Mouse (Mus musculus) left cerebral cortex, postnatal 14 days (tissue): ENCODE data around the gene Gm17490. TPM values are rescaled to one million over a fixed set of nuclear protein-coding genes. Genes with fewer than 3 reads are reported as not detected.
"Not testable (repeated sequence)": the region's sequence is repeated elsewhere in the genome, so short reads cannot be mapped to it uniquely, and the experiment has no call there.

Experiments
- DNase-seq, 2 experiments: peaks; one replicate each; pipeline ENCODE4 v3.0.0; 2021 to 2022; ENCODE audit warnings: low spot score in 2 of 2, mixed read lengths in 1 of 2
- intact Hi-C: fragments of 180-260 bp; cut with DNase I; formaldehyde crosslinking; loops from one replicate; pipeline ENCODE4 v1.15.1; 2025
- total RNA-seq, 2 experiments: library from RNA; stranded (reverse); gene quantifications; 2 replicates each; pipeline ENCODE4 v1.2.3; 2021

Gm17490 gene
- total RNA-seq, 2 experiments from 2014 or later: not detected

DNA sequence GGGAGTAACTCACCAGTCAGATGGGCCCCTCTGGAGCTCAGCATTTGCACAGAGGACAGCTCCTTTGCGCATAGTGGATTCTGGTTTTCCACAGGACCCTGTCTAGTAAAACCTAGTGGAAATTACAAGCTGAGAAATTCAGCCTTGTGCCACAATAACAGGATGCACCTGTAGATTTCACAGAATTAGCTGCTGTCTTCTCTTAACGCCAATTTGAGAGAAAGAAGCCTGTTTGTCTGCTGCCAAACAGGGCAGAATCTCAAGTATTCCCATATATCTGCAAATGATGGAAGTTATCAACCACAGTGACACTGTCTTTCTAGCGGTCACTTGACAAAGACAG, 10.0 kb upstream of the Gm17490 start:
- intact Hi-C loops: no loop called here
- DNase-seq: no peak

DNA sequence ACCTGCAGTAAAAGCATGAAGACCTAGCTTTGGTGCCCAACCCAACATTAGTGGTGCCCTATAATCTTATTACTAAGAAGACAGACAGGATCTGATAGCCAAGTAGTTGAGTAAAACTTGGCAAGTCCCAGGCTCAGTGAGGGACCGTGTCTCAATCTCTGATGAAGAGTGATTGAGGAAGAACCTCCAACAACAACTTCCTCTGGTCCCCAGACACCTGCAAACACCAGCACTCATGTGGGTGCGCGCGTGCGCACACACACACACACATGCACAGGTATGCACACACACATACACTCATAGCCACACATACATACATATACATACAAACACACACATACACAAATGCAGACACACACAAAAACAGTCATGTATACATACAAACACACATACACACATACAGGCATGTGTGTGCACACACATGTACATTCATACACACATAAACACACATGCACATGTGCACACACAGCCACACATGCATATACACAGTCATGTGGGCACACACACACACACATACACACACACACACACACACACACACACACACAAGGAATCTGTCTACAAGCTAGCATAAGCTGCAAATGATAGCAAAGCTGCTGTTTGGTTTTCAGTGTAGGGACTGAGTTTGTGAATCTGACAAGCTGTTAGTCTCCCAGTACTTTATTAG, 9.5 kb upstream of the Gm17490 start:
- DNase-seq: no peak
- intact Hi-C loops: no loop called here

DNA sequence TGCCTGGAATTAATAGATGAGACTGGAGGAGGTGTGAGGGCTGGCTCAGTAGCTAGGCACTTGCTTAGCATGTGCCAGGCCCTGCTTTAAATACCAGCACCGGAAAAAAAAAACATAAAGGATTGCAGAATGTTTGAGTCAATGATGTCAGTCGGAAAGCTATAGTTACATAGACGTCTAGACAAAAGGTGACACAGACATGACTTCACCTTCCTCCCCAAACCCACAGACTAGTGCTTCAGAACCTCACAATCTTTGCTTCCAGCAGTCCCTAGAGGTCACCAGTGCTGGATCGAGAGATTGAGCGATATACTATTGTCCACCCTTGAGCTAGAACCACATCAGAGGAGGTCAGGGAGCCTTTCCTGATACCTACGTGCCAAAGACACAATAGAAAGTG, 9.0 kb upstream of the Gm17490 start:
- intact Hi-C loops: no loop called here
- no peak for DNase-seq

DNA sequence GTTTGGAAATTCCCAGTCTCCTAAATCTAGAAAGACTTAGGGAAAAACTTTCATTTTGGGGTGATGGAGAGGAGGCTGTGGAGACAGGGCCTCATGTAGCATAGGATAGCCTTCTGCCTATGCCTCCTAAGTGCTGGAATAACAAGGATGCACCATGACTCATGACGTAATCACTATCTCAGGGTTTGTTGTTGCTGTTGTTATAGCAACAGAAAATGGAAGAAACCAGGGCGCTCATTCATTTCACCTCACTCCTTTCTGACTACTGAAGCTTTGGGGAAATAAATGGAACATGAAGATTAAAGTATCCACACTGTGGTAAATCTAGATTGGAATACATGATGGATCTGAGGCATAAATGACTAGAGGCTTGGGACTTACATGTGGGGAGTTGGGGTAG, 2.3 kb downstream of the Gm17490 start:
- DNase-seq: no peak
- intact Hi-C loops: no loop called here

DNA sequence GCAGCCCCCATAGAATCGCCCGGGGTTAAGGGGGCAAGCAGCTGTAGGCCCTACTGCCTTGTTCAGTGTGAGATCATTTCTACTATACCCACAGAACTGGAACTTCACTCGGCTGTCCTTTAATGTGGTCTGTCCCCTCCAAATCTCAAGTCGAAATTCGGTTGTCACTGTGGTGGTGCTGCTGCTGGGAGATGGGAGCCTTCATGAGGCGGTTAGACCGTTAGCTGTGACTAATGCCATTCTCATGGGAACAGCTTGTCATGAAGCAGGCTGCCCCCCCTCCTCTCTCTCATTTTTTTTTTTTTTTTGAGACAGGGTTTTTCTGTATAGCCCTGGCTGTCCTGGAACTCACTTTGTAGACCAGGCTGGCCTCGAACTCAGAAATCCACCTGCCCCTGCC, 2.9 kb downstream of the Gm17490 start:
- DNase-seq: no peak
- intact Hi-C loops: no loop called here

DNA sequence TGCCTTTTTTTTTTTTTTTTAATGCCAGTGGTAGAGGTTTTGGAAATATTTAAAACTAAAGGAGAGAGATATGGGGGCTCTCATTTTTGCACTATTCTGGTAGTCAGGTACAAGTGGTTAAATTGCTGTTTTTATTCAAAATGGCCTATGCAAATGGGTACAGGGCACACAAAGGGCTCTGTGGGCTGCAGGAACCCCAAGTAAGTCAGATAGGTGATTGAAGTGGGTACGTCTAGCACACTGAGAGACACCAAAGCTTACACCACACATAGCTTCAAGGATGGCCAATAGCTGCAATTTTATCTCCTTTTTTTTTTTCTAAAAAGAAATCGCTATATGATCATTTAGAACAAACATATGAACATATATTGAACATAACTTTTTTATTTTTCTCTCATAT, 6.5 kb downstream of the Gm17490 start:
- intact Hi-C loops: no loop called here
- DNase-seq: no peak

DNA sequence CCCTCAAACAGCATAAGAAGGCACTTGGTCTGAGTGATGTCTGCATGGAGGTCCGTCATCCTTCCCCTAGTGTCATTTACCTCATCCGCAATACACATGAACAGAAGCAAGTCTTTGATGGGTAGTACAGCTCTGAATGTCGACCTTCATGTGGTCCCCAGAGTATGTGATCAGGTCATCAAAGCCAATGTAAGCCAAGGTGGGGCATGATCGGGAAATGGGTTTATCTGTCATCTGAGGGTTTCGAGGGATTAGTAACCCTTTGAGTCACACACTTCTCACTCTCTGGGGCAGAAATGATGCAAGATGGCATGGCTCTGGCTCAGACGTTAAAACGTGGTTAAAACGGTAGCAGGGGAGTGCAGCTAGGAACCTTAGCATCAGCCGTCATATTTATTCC, 9.2 kb downstream of the Gm17490 start:
- DNase-seq: no peak
- intact Hi-C loops: no loop called here

DNA sequence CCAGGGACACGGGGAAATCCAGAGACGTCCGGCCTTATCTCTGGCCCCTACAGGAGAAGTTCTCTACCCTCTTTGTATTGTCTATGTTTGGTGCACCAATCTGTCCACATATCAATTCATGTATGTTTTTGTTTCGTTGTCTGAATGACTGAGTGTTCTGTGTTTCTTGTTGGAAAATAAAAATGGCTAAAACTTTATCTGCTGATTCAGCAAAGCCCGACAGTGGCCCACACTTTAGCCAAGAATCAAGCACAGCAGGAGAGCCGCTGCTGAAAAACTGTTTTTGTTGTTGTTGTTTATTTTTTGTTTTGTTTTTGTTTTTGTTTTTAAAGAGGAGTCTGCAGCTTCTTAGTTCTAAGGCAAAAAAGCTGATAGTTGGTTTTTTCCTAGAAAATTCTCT, 13.1 kb downstream of the Gm17490 start:
- intact Hi-C loops, DNase-seq: not testable (repeated sequence)

DNA sequence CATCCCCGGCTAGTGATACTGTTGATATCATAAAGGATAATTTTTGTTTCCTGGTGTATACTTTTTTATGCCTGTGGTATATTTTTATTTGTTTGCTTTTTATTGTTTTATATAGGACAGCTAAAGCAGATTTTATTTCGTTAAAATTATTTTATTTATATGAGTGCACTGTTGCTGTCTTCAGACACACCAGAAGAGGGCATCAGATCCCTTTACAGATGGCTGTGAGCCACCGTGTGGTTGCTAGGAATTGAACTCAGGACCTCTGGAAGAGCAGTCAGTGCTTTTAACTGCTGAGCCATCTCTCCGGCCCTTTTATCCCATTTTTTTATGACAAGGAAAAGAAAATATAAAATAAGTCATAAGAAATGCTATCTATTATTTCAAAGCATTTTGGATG, 19.3 kb downstream of the Gm17490 start:
- DNase-seq: not testable (repeated sequence)
- intact Hi-C loops: loop anchor here (10.0 kb wide), 1 partner anchor 158 kb away; no protein-coding TSS in a partner anchor

DNA sequence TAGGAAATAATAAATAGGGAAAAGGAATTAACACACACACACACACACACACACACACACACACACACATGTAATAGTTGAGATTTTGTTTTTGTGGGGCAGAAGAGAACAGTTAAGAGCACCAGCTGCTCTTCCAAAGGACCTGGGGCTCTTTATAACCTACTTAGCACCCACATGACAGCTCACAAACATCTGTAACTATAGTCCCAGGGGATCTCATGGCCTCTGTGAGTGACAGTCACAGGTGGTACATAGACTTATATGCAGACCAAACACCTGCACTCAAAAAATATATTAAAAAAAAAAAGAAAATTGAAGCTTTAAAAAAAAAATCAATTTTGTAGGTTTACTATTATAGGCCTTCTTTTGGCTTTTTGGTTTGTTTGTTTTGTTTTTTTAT, 21.2 kb downstream of the Gm17490 start:
- DNase-seq: no peak
- intact Hi-C loops: loop anchor here (10.0 kb wide), 1 partner anchor 160 kb away; no protein-coding TSS in a partner anchor

DNA sequence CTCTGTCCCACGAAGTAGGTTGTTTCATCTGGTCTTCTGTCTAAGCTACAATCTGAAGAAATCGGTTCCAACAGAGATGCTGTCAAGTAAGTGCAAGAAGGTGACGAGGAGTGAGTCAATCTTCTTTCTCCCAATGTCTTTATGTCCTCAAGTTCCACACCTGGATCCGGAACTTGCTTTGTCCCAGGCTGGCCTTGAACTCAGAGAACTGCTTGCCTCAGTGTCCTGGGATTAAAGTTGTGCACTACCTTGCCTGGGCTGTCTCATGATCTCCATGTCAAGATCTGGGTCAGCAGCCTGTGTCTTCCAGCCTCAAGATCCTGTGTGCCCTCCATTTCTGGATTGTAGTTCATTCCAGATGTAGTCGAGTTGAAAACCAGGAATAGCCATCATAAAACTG, 22.0 kb downstream of the Gm17490 start, which contains the start of gene Rbm17:
TSS of gene Rbm17 (minus strand) at position 101 of the 400 bp plus-strand sequence.
- DNase-seq: no peak
- intact Hi-C loops: loop anchor here (10.0 kb wide), 1 partner anchor 161 kb away; no protein-coding TSS in a partner anchor

DNA sequence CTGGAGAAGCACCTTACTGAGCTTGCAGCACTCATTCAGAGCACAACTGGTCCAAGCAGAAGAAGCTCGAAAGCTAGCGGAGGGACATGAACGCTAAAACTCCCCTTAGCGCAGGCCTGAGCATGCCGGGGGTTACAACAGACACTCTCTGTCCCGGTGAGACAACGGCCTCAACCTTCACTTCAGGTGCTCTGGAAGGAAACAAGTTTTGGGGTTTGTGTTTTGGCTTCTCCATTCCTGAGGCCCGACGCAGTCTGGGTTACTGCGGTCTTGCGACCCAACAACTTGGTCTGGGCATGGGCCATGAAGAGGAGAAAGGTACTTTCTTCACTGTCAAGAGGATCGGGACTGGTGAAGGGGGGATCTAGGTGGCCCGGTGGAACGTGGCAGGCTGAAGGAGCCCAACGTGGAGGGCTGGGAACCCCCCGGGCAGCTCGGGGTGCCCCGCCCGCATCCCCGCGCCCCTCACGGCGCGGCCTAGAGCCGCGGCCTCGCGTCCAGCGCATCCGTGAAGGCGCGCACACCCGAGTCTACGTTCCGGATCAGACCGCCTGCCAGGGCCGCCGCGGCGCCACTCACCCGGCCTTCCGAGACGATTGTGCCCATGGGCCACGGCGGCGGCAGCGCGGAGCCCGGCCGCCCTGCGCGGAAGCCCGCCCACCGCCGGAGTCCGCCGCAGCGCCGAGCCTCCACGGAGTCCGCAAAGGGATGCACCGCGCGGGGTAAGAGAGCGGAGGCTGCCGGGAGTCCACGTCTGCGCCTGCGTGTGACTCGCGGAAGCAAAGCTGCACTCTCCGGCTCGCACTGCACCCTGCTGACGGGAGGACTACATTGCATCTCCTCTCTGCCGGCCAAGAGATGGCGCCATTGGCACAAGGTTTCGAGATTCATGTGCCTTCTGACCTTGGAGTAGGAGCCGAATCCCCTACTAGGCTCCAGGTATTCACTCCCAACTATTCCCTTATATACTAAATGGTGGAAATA, 23.3 kb downstream of the Gm17490 start:
- intact Hi-C loops: loop anchor here (2.0 to 10.0 kb wide), 3 partner anchors 62 to 162 kb away; no protein-coding TSS in a partner anchor

DNA sequence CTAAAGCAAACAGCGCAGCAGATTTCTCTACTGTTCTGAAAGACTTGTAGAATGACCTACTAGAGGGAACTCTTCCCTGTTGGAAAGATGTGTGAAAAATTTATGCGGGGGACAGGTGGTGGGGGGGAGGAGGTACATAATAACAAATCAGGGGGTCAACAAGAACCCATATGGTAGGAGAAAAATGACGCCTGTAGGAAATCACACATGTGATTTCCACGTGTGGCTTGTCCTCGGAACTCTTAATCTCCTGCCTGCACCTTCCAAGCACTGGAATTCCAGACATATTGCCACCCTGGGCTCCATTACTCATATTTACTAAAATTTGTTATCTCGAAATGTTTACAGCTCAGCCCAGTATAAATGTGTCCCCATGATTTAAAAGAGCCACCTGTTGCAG, 24.3 kb downstream of the Gm17490 start:
- no peak for DNase-seq
- intact Hi-C loops: loop anchor here (2.0 to 10.0 kb wide), 3 partner anchors 63 to 163 kb away; no protein-coding TSS in a partner anchor

More for the DNA sequence above, 23.3 kb downstream of the Gm17490 start:
- DNase-seq: peak; percentile 95 to 97

DNA sequence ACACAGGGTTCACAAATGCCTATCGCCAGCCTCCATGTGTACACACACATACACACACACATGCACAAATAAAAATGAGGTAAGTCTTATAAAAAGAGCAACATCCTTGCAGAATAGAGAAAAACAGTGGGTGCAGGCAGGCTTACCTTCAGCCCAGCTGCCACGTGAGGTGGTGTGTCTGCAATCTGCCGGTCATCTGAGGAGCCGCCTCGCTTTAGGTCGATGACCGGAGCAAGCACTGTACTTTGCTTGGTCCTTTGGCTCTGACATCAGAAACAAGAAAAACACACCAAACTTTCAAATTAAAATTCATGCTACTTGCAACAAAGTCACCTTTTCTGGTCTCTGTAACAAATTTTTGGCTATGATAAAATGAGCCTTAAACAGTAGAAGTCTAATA, 28.2 kb downstream of the Gm17490 start:
- DNase-seq: no peak
- intact Hi-C loops: loop anchor here (10.0 kb wide), 1 partner anchor 147 kb away; no protein-coding TSS in a partner anchor

DNA sequence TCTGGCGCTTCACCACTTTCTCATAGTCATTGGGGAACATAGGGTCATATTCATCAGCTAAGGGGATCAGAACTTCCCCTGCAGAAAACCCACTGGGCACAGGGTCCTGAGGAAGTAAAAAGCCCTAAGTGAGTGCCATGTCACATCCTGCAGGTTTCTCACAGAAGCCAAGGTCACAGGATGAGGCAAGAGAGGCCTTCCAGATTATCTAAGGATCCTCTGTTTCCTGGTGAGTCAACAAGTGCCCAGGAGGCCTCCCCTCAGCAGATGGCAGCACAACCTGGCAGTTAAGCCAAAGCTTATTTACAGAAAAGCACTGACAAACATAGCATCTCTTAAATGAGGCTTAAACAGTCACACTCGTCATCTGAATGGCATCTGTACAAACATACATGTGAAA, 29.4 kb downstream of the Gm17490 start:
- intact Hi-C loops: loop anchor here (10.0 kb wide), 1 partner anchor 148 kb away; no protein-coding TSS in a partner anchor

DNA sequence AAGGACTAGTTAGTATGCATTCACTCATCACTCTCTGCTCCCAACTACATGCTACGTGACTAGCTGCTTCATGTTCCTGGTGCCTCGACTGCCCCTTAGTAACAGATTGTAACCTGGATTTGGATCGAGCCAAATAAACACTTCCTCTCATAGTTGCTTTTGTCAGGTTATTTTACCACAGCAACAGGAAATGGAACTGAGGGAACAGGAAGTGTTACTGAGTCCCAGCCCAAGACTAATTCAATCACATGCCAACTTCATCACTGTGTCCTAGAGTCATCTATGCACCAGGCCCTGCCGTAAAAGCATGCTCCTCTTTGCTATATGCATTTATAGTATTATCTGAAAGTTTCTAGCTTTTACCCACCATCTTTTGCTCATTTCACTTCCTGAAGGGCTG, 38.1 kb downstream of the Gm17490 start:
- no peak for DNase-seq
- intact Hi-C loops: no loop called here

More for the DNA sequence above, 29.4 kb downstream of the Gm17490 start:
- no peak for DNase-seq

DNA sequence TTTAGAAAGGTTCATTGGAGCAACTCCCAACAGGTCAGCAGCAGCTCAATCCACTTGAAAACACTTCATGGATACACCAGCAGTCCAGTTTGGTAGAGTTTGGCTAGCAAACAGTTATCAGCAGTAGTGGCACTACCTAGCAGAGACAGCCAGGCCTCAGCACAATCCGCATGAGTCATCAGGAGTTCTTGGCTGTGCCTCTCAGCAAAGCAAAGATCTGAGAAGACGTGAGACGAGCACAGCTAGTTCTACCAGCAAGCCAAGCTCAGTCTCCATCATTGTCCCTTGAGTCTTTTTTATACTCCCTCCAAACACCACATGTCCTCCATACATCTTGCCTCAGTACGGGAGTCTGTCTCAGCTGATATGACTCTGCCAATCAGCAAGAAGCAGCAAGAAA, 46.7 kb downstream of the Gm17490 start:
- no peak for DNase-seq
- intact Hi-C loops: no loop called here

DNA sequence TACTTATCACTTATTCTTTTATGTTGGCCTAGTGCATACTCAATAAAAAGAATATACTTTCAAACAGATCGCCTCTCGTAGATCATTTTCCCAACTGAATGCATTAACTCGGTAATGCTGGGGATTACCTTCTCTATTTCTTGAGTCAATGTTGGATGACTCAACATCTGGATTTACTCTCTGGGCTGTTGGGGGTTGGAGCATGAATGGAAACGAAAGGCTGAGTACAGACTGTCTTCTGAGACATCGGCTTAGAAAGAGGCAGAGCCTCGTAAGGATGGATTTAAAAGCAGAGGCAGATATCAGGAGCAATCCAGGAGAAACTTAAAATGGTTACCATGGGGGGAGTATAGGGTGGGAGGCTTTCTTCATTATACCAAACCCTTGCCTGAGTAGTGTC, 47.9 kb downstream of the Gm17490 start:
- intact Hi-C loops: no loop called here
- DNase-seq: no peak
